Mouse (Mus musculus) bone marrow, adult 2 months (tissue): ENCODE measurements around the gene Itgae.

ENCODE experiments used
- CTCF ChIP-seq: fragments of 200-500 bp; IDR thresholded peaks from 2 replicates; pipeline ENCODE4 v1.5.1; 2011; ENCODE audit warnings: low read length, control low read depth; ENCODE audit not compliant: control insufficient read depth, insufficient read depth
- POLR2A ChIP-seq: fragments of 200-500 bp; IDR thresholded peaks from 2 replicates; pipeline ENCODE4 v1.6.1; 2011; ENCODE audit warnings: low read depth, mild to moderate bottlenecking, control low read depth, low read length, borderline replicate concordance; ENCODE audit not compliant: control insufficient read depth

- TF ChIP-seq CTCF (no peak), POLR2A (no peak)
Observed at GRCm38 (mm10) chr11:73076295-73076694, 14.1 kb upstream of the Itgae start.
